Mouse (Mus musculus): ENCODE data around the gene Wdsub1. TPM values are rescaled to one million over a fixed set of nuclear protein-coding genes. Genes with fewer than 3 reads are reported as not detected.

The Wdsub1 gene
- total and polyA plus RNA-seq, 2 experiments from 2014 or later: 14.7 to 18.2 TPM

GRCm38 (mm10) chr2:59830940-59831339 lies 51.5 kb downstream of the Wdsub1 start:
- no peak for ATAC-seq
- H3K4me2 ChIP-seq (ENCODE audit: low read depth): no peak overlapping the region
- no peak overlapping the region for H3K4me3 ChIP-seq (ENCODE audit: low read depth, low read length)
- H3K36me3 ChIP-seq (ENCODE audit: insufficient read depth): no peaks in the 10 kb centered on the region
- no peak overlapping the region for H3K27ac ChIP-seq (ENCODE audit: low read depth, low read length)
- H3K9me3 ChIP-seq (ENCODE audit: low read length): no peaks in the 10 kb centered on the region
- TF ChIP-seq CTCF (IDR thresholded peaks at IDR 0.05; ENCODE audit: low read depth): no peak
- no peak overlapping the region for H3K9ac ChIP-seq
- 92% methylated on average over 5 of the region's 5 CpGs for WGBS
- H3K4me1 ChIP-seq (ENCODE audit: insufficient read depth): peaks cover 25% of the 10 kb centered on the region
- no peak for DNase-seq
- no peaks in the 10 kb centered on the region for H3K27me3 ChIP-seq (ENCODE audit: insufficient read depth, low read length)

DNA sequence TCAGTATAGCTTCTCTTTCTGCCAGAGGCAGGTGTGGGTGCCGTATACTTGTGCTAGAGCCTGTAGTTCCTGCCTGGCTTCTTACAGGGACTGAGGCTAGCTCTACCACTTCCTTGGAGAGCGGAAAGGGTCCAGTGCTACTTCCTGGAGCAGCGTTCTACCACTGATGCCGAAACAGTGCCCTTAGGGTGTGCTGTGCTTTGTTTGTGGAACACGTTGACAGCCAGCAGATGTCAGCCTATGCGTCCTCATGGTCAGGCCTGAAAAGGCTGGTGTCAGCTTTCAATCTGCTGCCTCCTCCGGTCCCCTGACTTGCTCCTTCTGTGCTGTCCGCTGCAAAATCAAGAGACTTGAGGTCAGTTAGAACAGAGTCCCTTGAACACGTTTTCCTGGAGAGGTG lies 52.2 kb downstream of the Wdsub1 start:
- H3K4me2 ChIP-seq (ENCODE audit: low read depth): no peak overlapping the region
- H3K27me3 ChIP-seq (ENCODE audit: insufficient read depth, low read length): no peaks in the 10 kb centered on the region
- H3K4me1 ChIP-seq (ENCODE audit: insufficient read depth): peaks cover 25% of the 10 kb centered on the region
- no peak overlapping the region for H3K4me3 ChIP-seq (ENCODE audit: low read depth, low read length)
- 27% methylated on average over 9 of the region's 9 CpGs for whole genome bisulfite sequencing
- ATAC-seq (no peak), DNase-seq (no peak)
- 0 out of 2 replicates have a peak overlapping the region, but pooled peaks have one; percentile 18 for H3K9ac ChIP-seq
- no peaks in the 10 kb centered on the region for H3K36me3 ChIP-seq (ENCODE audit: insufficient read depth)
- TF ChIP-seq CTCF (IDR thresholded peaks at IDR 0.05; ENCODE audit: low read depth): peak; percentile 37
- H3K27ac ChIP-seq (ENCODE audit: low read depth, low read length): 0 out of 2 replicates have a peak overlapping the region, but pooled peaks have one; percentile 59
- H3K9me3 ChIP-seq (ENCODE audit: low read length): no peaks in the 10 kb centered on the region

DNA sequence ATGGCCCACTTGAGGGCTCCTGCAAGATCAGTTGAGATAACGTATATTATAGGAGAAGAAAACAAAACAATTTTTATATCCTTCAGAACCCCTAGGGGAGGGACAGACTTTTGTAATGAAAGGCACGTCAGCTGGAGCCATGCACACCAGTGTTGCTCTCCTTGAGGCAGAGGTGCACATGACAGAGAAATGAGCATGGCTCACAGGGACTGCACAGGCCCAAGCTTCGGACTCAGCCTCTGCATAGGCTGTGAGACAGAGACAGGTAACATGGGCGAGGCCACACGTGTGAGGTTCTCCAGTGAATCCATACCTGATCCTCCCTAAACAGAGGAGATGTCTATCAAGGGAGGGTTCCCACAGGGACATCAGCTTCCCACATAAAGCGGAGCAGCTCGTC lies 52.7 kb downstream of the Wdsub1 start:
- H3K36me3 ChIP-seq (ENCODE audit: insufficient read depth): no peaks in the 10 kb centered on the region
- 0 out of 2 replicates have a peak overlapping the region, but pooled peaks have one; percentile 18 for H3K9ac ChIP-seq
- WGBS: 75% methylated on average over 7 of the region's 7 CpGs
- H3K27me3 ChIP-seq (ENCODE audit: insufficient read depth, low read length): no peaks in the 10 kb centered on the region
- H3K4me3 ChIP-seq (ENCODE audit: low read depth, low read length): no peak overlapping the region
- H3K4me1 ChIP-seq (ENCODE audit: insufficient read depth): peaks cover 25% of the 10 kb centered on the region
- ATAC-seq (no peak), DNase-seq (no peak)
- no peaks in the 10 kb centered on the region for H3K9me3 ChIP-seq (ENCODE audit: low read length)
- 0 out of 2 replicates have a peak overlapping the region, but pooled peaks have one; percentile 59 for H3K27ac ChIP-seq (ENCODE audit: low read depth, low read length)
- no peak overlapping the region for H3K4me2 ChIP-seq (ENCODE audit: low read depth)
- no peak for TF ChIP-seq CTCF (IDR thresholded peaks at IDR 0.05; ENCODE audit: low read depth)

GRCm38 (mm10) chr2:59828777-59829508 lies 53.4 kb downstream of the Wdsub1 start:
- 16% methylated on average over 14 of the region's 14 CpGs for WGBS
- no peak overlapping the region for H3K4me3 ChIP-seq (ENCODE audit: low read depth, low read length)
- peaks cover 25% of the 10 kb centered on the region for H3K4me1 ChIP-seq (ENCODE audit: insufficient read depth)
- peak overlapping the region; percentile 59 for H3K27ac ChIP-seq (ENCODE audit: low read depth, low read length)
- no peaks in the 10 kb centered on the region for H3K36me3 ChIP-seq (ENCODE audit: insufficient read depth)
- DNase-seq: no peak
- H3K27me3 ChIP-seq (ENCODE audit: insufficient read depth, low read length): no peaks in the 10 kb centered on the region
- peak; percentile 46 for ATAC-seq
- no peaks in the 10 kb centered on the region for H3K9me3 ChIP-seq (ENCODE audit: low read length)
- H3K4me2 ChIP-seq (ENCODE audit: low read depth): peak overlapping the region; percentile 21
- TF ChIP-seq CTCF (IDR thresholded peaks at IDR 0.05; ENCODE audit: low read depth): no peak
- H3K9ac ChIP-seq: 0 out of 2 replicates have a peak overlapping the region, but pooled peaks have one; percentile 28

DNA sequence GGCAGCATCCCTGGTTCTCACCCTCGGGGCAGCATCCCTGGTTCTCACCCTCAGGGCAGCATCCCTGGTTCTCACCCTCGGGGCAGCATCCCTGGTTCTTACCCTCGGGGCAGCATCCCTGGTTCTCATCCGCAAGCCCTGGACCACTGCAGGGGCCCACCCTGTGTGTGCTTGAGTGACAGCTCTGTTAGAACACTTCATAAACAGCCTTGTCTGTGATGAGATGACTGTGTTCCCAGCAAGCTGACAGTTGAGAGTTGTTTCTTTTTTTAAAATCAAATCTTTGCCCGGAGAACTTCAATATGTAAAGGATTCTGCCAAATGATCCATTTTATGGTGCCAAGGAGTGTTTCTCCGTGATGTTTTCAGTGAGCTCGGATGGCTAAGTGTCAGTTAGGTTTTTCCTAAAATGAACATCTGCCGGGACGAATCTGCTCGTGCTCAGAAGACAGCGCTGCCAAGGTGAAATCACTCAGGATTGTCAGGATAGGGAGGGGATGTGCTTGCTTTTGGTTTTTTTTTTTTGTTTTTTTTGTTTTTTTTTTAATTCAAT lies 54.2 kb downstream of the Wdsub1 start:
- Histone ChIP-seq H3K4me2 (ENCODE audit: low read depth) (peak overlapping the region; percentile 15; the same call in 1 of the 2 replicates), H3K4me1 (ENCODE audit: insufficient read depth) (peaks cover 25% of the 10 kb centered on the region), H3K9me3 (ENCODE audit: low read length) (no peaks in the 10 kb centered on the region), H3K36me3 (ENCODE audit: insufficient read depth) (no peaks in the 10 kb centered on the region), H3K27me3 (ENCODE audit: insufficient read depth, low read length) (no peaks in the 10 kb centered on the region), H3K4me3 (ENCODE audit: low read depth, low read length) (no peak overlapping the region), H3K27ac (ENCODE audit: low read depth, low read length) (peak overlapping the region; percentile 59; the same call in 1 of the 2 replicates), H3K9ac (no peak overlapping the region)
- 35% methylated on average over 11 of the region's 11 CpGs for WGBS
- DNase-seq (peak; percentile 73), ATAC-seq (peak; percentile 73)
- TF ChIP-seq CTCF (IDR thresholded peaks at IDR 0.05; ENCODE audit: low read depth): no peak

- H3K4me1 ChIP-seq (ENCODE audit: insufficient read depth): peaks cover 25% of the 10 kb centered on the region
- DNase-seq (no peak), ATAC-seq (no peak)
- H3K4me2 ChIP-seq (ENCODE audit: low read depth): no peak overlapping the region
- H3K4me3 ChIP-seq (ENCODE audit: low read depth, low read length): no peak overlapping the region
- WGBS: 75% methylated on average over 4 of the region's 4 CpGs
- H3K9ac ChIP-seq: no peak overlapping the region
- H3K27me3 ChIP-seq (ENCODE audit: insufficient read depth, low read length): no peaks in the 10 kb centered on the region
- no peaks in the 10 kb centered on the region for H3K36me3 ChIP-seq (ENCODE audit: insufficient read depth)
- H3K9me3 ChIP-seq (ENCODE audit: low read length): no peaks in the 10 kb centered on the region
- no peak for TF ChIP-seq CTCF (IDR thresholded peaks at IDR 0.05; ENCODE audit: low read depth)
- H3K27ac ChIP-seq (ENCODE audit: low read depth, low read length): no peak overlapping the region
These were observed 57.0 kb downstream of the Wdsub1 start for GRCm38 (mm10) chr2:59825380-59825779.

- TF ChIP-seq CTCF (IDR thresholded peaks at IDR 0.05; ENCODE audit: low read depth): no peak
These were observed 58.1 kb downstream of the Wdsub1 start for GRCm38 (mm10) chr2:59824289-59824688.

More at GRCm38 (mm10) chr2:59824289-59824688, 58.1 kb downstream of the Wdsub1 start:
- WGBS: 73% methylated on average over 8 of the region's 8 CpGs
- no peak overlapping the region for H3K27ac ChIP-seq (ENCODE audit: low read depth, low read length)
- H3K4me1 ChIP-seq (ENCODE audit: insufficient read depth): peaks cover 14% of the 10 kb centered on the region
- no peaks in the 10 kb centered on the region for H3K9me3 ChIP-seq (ENCODE audit: low read length)
- H3K4me3 ChIP-seq (ENCODE audit: low read depth, low read length): no peak overlapping the region
- no peaks in the 10 kb centered on the region for H3K27me3 ChIP-seq (ENCODE audit: insufficient read depth, low read length)
- no peak overlapping the region for H3K9ac ChIP-seq
- H3K36me3 ChIP-seq (ENCODE audit: insufficient read depth): no peaks in the 10 kb centered on the region
- H3K4me2 ChIP-seq (ENCODE audit: low read depth): no peak overlapping the region
- DNase-seq (no peak), ATAC-seq (no peak)

Data from forebrain, postnatal 0 days (tissue).